Mouse (Mus musculus): ENCODE data around the gene Ptcd1.
"Not testable (repeated sequence)": the region's sequence is repeated elsewhere in the genome, so short reads cannot be mapped to it uniquely, and the experiment has no call there.

The Ptcd1 gene

GRCm38 (mm10) chr5:145166536-145167305, at the start of gene Ptcd1, which contains the start of gene Cpsf4:
Gene Ptcd1 (minus strand): TSS chr5:145167108.
Gene Cpsf4 (plus strand): TSS chr5:145167213.
- peak; percentile 98 to 100 for DNase-seq (ENCODE audit: low spot score in 2 of 2)

GRCm38 (mm10) chr5:145214679-145215078, 47.8 kb upstream of the Ptcd1 start:
- DNase-seq (ENCODE audit: low spot score in 2 of 2), result no peak

- DNase-seq (ENCODE audit: low spot score in 2 of 2), result no peak
Measured at GRCm38 (mm10) chr5:145213505-145213904, 46.6 kb upstream of the Ptcd1 start.

GRCm38 (mm10) chr5:145212216-145212615, 45.3 kb upstream of the Ptcd1 start:
- DNase-seq (ENCODE audit: low spot score in 2 of 2), result no peak

GRCm38 (mm10) chr5:145211340-145211739, 44.4 kb upstream of the Ptcd1 start:
- no peak for DNase-seq (ENCODE audit: low spot score in 2 of 2)

- not testable (repeated sequence) for DNase-seq (ENCODE audit: low spot score in 2 of 2)
Measured at GRCm38 (mm10) chr5:145208391-145208790, 41.5 kb upstream of the Ptcd1 start.

GRCm38 (mm10) chr5:145207954-145208353, 41.0 kb upstream of the Ptcd1 start:
- DNase-seq (ENCODE audit: low spot score in 2 of 2), result no peak

GRCm38 (mm10) chr5:145207385-145207784, 40.5 kb upstream of the Ptcd1 start:
- no peak for DNase-seq (ENCODE audit: low spot score in 2 of 2)

- DNase-seq (ENCODE audit: low spot score in 2 of 2), result no peak
Measured at GRCm38 (mm10) chr5:145205041-145205440, 38.1 kb upstream of the Ptcd1 start.

GRCm38 (mm10) chr5:145203936-145204691, 37.2 kb upstream of the Ptcd1 start, which contains the start of gene Zkscan5:
Gene Zkscan5 (plus strand): TSS chr5:145204562.
- DNase-seq (ENCODE audit: low spot score in 2 of 2), result peak; percentile 93 to 96

- no peak for DNase-seq (ENCODE audit: low spot score in 2 of 2)
Measured at GRCm38 (mm10) chr5:145202446-145202845, 35.5 kb upstream of the Ptcd1 start.

- DNase-seq (ENCODE audit: low spot score in 2 of 2), result peak; percentile 62 to 67
Measured at GRCm38 (mm10) chr5:145201321-145201991, 34.5 kb upstream of the Ptcd1 start, which contains the start of gene Zkscan14. Gene Zkscan14 (minus strand): TSS chr5:145201868.

GRCm38 (mm10) chr5:145200387-145200786, 33.5 kb upstream of the Ptcd1 start:
- no peak for DNase-seq (ENCODE audit: low spot score in 2 of 2)

- no peak for DNase-seq (ENCODE audit: low spot score in 2 of 2)
Measured at GRCm38 (mm10) chr5:145191962-145192361, 25.1 kb upstream of the Ptcd1 start, which contains the start of gene Atp5j2. Gene Atp5j2 (minus strand): TSS chr5:145192062.

GRCm38 (mm10) chr5:145190875-145191798, 24.2 kb upstream of the Ptcd1 start:
- DNase-seq (ENCODE audit: low spot score in 2 of 2), result peak; percentile 86 to 88

- DNase-seq (ENCODE audit: low spot score in 2 of 2), result no peak
Measured at GRCm38 (mm10) chr5:145190373-145190772, 23.5 kb upstream of the Ptcd1 start.

- DNase-seq (ENCODE audit: low spot score in 2 of 2), result no peak
Measured at GRCm38 (mm10) chr5:145189416-145189815, 22.5 kb upstream of the Ptcd1 start.

GRCm38 (mm10) chr5:145185244-145185643, 18.3 kb upstream of the Ptcd1 start:
- no peak for DNase-seq (ENCODE audit: low spot score in 2 of 2)

GRCm38 (mm10) chr5:145178461-145178980, 11.6 kb upstream of the Ptcd1 start:
- no peak for DNase-seq (ENCODE audit: low spot score in 2 of 2)

GRCm38 (mm10) chr5:145167306-145167661, 376 bp upstream of the Ptcd1 start:
- DNase-seq (ENCODE audit: low spot score in 2 of 2), result no peak

GRCm38 (mm10) chr5:145165184-145165583, 1.7 kb downstream of the Ptcd1 start:
- no peak for DNase-seq (ENCODE audit: low spot score in 2 of 2)
